Mouse (Mus musculus) liver, embryonic 14.5 days (tissue): ENCODE data around the gene Ehf.

Source experiments
- CTCF ChIP-seq: IDR thresholded peaks from 2 replicates; pipeline ENCODE4 v1.5.1; 2016; ENCODE audit warnings: antibody characterized with exemption, low read depth, control low read depth
- EP300 ChIP-seq: IDR thresholded peaks from 2 replicates; pipeline ENCODE4 v1.6.1; 2016; ENCODE audit warnings: antibody characterized with exemption, low read depth

- TF ChIP-seq CTCF (no peak), EP300 (no peak)
Measured at GRCm38 (mm10) chr2:103293214-103293613, 9.9 kb downstream of the Ehf start.
